Mouse (Mus musculus): Measurements from ENCODE around the gene Gm6169. TPM values are rescaled to one million over a fixed set of nuclear protein-coding genes. Genes with fewer than 3 reads are reported as not detected.
"Not testable (repeated sequence)": the region's sequence is repeated elsewhere in the genome, so short reads cannot be mapped to it uniquely, and the experiment has no call there.

Gm6169 gene
- polyA plus RNA-seq, 1 experiment from 2014 or later = 3.5 TPM

DNA sequence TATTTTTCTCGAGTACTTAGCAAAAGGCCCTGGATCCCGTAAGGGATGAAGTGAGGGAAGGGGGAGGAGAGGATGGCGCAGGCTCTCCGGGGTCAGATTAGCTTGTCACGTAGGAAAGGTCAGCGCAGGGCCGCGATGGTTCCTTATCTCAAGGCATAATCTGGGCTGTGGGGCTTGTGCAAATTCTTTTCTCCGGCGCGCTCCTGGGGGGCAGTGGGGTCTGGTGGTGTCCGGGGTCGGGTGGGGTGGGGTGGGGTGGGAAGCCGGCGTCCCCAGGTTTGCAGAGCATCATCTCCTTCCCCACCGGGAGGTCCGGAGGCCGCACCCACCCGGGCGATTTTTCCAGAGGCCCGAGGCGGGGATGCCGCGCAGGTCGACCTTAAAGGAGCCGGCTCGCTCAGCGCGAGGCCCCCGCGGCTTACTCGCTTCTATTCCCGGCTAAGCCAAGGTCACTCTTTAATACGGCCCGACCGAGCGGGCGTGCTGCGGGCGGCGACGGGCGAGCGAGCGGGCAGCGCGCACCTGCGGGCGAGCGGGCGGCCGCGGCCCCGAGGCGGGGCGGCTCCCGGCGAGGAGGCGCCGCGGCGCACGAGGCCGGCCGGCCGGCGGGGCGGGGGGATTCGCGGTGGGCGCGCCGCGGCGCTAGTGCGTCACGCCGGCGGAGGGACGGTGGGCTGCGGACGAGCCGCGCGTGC is 28.0 kb downstream of the Gm6169 start:
- peaks cover 20% of the 10 kb centered on the region for H3K27me3 ChIP-seq (replicated peaks; ENCODE audit: control insufficient read depth, insufficient read depth, low read length)
- no peak for TF ChIP-seq CTCF (IDR thresholded peaks at IDR 0.05; ENCODE audit: low read depth)
- 2% methylated on average over 51 of the region's 85 CpGs for WGBS
- H3K27ac ChIP-seq (ENCODE audit: low read depth, low read length) = no peak overlapping the region
- H3K9me3 ChIP-seq (ENCODE audit: control insufficient read depth) = no peaks in the 10 kb centered on the region
- H3K4me1 ChIP-seq (replicated peaks; ENCODE audit: control insufficient read depth, insufficient read depth, low read length) = no peaks in the 10 kb centered on the region
- peak overlapping the region; percentile 50 for H3K9ac ChIP-seq (ENCODE audit: low read depth, low read length)
- H3K4me3 ChIP-seq (ENCODE audit: low read depth, low read length) = peak overlapping the region; percentile 70
- H3K36me3 ChIP-seq (ENCODE audit: control insufficient read depth, insufficient read depth) = no peaks in the 10 kb centered on the region
- ATAC-seq = peak; percentile 28; the same call in 1 of the 2 replicates
- H3K4me2 ChIP-seq (replicated peaks; ENCODE audit: low read depth) = peak overlapping the region; percentile 100

DNA sequence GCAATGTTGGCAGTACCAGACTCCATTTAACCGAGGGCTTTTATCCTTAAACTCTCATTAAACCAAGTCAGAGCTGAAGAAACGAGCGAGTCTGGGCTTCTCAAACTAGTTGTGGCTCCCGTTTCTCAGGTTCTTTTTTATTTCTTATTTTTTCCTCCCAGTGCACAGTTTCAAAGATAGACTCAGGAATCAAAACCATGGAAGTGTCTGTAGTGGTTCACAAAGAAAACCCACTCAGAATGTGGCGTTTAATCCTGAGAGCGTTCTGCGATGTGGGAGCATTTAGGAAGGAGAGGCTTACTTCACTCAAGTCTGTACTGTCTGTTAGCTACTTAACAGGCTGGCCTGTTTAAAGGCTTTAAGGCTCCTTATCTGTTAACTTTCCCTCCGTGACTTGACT is 30.9 kb downstream of the Gm6169 start:
- no peak overlapping the region for H3K9ac ChIP-seq (ENCODE audit: low read depth, low read length)

DNA sequence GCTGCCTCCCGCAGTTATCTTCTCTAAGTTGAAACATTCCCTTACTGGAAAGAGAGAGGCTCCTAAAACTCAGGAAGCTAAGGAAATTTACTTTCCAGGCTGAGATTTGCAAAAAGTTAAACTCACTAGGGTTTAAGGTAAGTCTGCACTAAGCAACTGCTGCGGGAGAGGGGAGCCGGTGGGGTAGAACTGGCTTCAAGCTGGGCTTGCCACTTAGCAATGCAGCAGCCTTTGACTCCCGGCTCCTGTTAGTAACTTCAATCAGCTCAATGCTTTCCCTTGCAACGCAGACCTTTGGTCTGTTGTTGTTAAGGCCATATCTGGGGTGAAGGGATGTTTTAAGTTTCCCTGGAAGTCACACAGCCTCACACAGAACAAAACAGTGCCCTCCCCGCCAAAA is 31.3 kb downstream of the Gm6169 start:
- Histone ChIP-seq H3K9me3 (ENCODE audit: control insufficient read depth) (no peaks in the 10 kb centered on the region), H3K27ac (ENCODE audit: low read depth, low read length) (no peak overlapping the region), H3K36me3 (ENCODE audit: control insufficient read depth, insufficient read depth) (no peaks in the 10 kb centered on the region), H3K27me3 (replicated peaks; ENCODE audit: control insufficient read depth, insufficient read depth, low read length) (peaks cover 14% of the 10 kb centered on the region; the same call in 1 of the 2 replicates), H3K4me1 (replicated peaks; ENCODE audit: control insufficient read depth, insufficient read depth, low read length) (no peaks in the 10 kb centered on the region), H3K4me3 (ENCODE audit: low read depth, low read length) (no peak overlapping the region), H3K4me2 (replicated peaks; ENCODE audit: low read depth) (no peak overlapping the region), H3K9ac (ENCODE audit: low read depth, low read length) (no peak overlapping the region)
- 40% methylated on average over 6 of the region's 6 CpGs for WGBS
- TF ChIP-seq CTCF (IDR thresholded peaks at IDR 0.05; ENCODE audit: low read depth) = no peak
- ATAC-seq = no peak

More for the DNA sequence above, 30.9 kb downstream of the Gm6169 start:
- Histone ChIP-seq H3K36me3 (ENCODE audit: control insufficient read depth, insufficient read depth) (no peaks in the 10 kb centered on the region), H3K27ac (ENCODE audit: low read depth, low read length) (no peak overlapping the region), H3K4me1 (replicated peaks; ENCODE audit: control insufficient read depth, insufficient read depth, low read length) (no peaks in the 10 kb centered on the region), H3K4me3 (ENCODE audit: low read depth, low read length) (no peak overlapping the region), H3K27me3 (replicated peaks; ENCODE audit: control insufficient read depth, insufficient read depth, low read length) (peaks cover 18% of the 10 kb centered on the region), H3K9me3 (ENCODE audit: control insufficient read depth) (no peaks in the 10 kb centered on the region), H3K4me2 (replicated peaks; ENCODE audit: low read depth) (no peak overlapping the region)
- no peak for ATAC-seq
- TF ChIP-seq CTCF (IDR thresholded peaks at IDR 0.05; ENCODE audit: low read depth) = no peak
- 80% methylated on average over 8 of the region's 8 CpGs for WGBS

DNA sequence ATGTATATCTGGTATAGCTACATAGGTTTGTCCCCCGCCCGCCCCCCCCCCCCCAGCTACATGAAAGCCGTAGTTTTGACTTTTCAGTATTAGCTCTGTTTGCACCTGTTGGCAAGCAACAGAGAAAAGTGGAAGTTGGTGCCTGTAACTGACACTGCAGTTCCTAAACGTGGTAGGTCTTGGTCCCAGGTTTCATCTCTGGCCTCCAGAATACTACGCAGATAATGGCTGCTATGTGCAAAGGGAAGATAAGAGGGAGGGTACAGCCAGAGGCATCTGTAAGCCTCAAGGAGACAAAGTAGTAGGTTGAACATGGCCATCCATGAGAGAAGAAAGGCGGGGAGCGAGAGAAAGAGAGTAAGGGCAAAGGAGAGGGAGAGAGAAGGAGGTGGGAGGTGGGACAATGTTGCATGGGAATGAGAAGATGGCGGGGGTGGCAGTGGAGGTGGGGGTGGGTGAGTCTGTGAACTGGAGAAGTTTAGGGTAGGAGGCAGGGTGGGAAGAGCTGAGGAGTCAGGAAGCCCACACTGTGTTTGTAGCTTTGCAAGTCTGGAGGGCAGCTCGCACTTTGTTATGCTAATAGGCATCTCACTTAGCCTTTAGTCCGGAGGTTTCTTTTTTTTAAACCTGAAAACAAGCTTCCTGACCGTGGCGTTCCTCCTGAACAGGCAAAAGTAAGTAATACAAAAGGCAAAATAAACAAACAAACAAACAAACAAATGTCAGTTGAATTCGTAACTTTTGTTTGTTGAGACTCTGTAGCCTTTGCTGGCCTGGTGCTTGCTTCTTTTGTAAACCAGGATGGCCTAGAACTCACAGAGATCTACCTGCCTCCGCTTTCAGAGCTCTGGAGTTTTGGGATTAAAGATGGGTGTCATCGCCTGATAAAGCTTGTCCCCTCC is 32.1 kb downstream of the Gm6169 start, which contains the start of gene Fam169a:
Gene Fam169a (plus strand): TSS at position 638 of the 902 bp plus-strand sequence.
- no peaks in the 10 kb centered on the region for H3K36me3 ChIP-seq (ENCODE audit: control insufficient read depth, insufficient read depth)
- peaks cover 8% of the 10 kb centered on the region; the same call in 1 of the 2 replicates for H3K27me3 ChIP-seq (replicated peaks; ENCODE audit: control insufficient read depth, insufficient read depth, low read length)
- WGBS = 74% methylated on average over 15 of the region's 15 CpGs
- H3K9me3 ChIP-seq (ENCODE audit: control insufficient read depth) = no peaks in the 10 kb centered on the region
- H3K27ac ChIP-seq (ENCODE audit: low read depth, low read length) = no peak within 1 kb of the TSS
- H3K4me1 ChIP-seq (replicated peaks; ENCODE audit: control insufficient read depth, insufficient read depth, low read length) = no peaks in the 10 kb centered on the region
- no peak for TF ChIP-seq CTCF (IDR thresholded peaks at IDR 0.05; ENCODE audit: low read depth)
- H3K4me3 ChIP-seq (ENCODE audit: low read depth, low read length) = no peak within 1 kb of the TSS
- H3K9ac ChIP-seq (ENCODE audit: low read depth, low read length) = no peak within 1 kb of the TSS
- H3K4me2 ChIP-seq (replicated peaks; ENCODE audit: low read depth) = no peak within 1 kb of the TSS
- no peak for ATAC-seq

DNA sequence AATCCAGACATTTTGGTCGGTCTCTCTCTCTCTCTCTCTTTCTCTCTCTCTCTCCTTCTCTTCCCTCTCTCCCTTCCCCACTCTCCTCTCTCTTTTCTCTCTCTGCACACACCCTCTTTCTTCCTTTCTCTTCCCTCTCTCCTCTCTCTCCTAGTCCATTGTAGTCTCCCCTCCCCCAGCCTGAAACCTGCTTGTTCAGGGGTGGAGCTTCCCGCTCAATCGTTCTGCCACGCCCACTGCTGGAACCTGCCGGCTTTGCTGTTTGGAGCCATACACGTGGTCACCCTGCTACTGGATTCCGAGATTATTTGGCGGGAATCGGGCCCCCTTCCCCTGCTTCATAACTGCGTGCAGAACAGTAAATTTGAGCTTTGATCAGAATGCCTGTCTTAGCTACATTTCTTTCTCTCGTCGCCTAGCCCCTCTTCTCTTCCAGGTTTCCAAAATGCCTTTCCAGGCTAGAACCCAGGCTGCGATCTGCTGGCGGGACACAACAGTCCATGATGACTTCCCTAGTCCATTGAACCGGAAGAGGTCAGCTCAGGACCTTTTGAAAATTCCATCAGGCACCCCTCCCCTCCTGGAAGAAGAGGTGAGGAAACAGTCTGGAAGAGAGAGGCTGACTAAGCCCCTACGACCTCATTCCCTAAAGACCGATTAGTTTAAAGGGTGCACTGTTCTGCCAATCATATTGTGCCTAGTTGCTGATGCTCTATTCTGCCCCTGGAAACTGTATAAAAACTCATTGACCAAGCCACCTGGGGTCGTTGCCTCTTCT is 34.0 kb downstream of the Gm6169 start:
- not testable (repeated sequence) for H3K9ac ChIP-seq (ENCODE audit: low read depth, low read length); H3K4me3 ChIP-seq (ENCODE audit: low read depth, low read length); H3K36me3 ChIP-seq (ENCODE audit: control insufficient read depth, insufficient read depth); H3K27me3 ChIP-seq (replicated peaks; ENCODE audit: control insufficient read depth, insufficient read depth, low read length); H3K27ac ChIP-seq (ENCODE audit: low read depth, low read length); H3K9me3 ChIP-seq (ENCODE audit: control insufficient read depth); ATAC-seq; H3K4me1 ChIP-seq (replicated peaks; ENCODE audit: control insufficient read depth, insufficient read depth, low read length)
- 44% methylated on average over 18 of the region's 18 CpGs for WGBS
- 0 out of 2 replicates have a peak overlapping the region, but pooled peaks have one; percentile 30 for H3K4me2 ChIP-seq (replicated peaks; ENCODE audit: low read depth)

Data from intestine, postnatal 0 days (tissue).